Comparison of ENCODE assay signal across 7 mouse cellular contexts in genomic region chr7:29168121-29168695, GRCm38 (mm10). TPM values are rescaled to one million over a fixed set of nuclear protein-coding genes. Genes with fewer than 3 reads are reported as not detected.
DNase-seq lines count a peak whose midpoint lies in the region; ATAC-seq and TF ChIP-seq lines count a peak whose summit lies in the region.

No protein-coding gene starts in this region.

- no peaks in the 10 kb centered on the region for H3K9me3 ChIP-seq in liver, embryonic 11.5 days (ENCODE audit: control insufficient read depth, low read length)
- H3K9me3 ChIP-seq in liver, postnatal 0 days (ENCODE audit: low read length) = no peaks in the 10 kb centered on the region
- no peaks in the 10 kb centered on the region for H3K9me3 ChIP-seq in embryonic facial prominence, embryonic 13.5 days
- H3K9me3 ChIP-seq in intestine, postnatal 0 days (ENCODE audit: control insufficient read depth) = no peaks in the 10 kb centered on the region

- H3K36me3 ChIP-seq in liver, embryonic 11.5 days (ENCODE audit: control insufficient read depth, insufficient read depth, low read length) = peaks cover 2% of the 10 kb centered on the region; the same call in 1 of the 2 replicates
- H3K36me3 ChIP-seq in liver, postnatal 0 days (replicated peaks; ENCODE audit: insufficient read depth, low read length) = no peaks in the 10 kb centered on the region
- H3K36me3 ChIP-seq in embryonic facial prominence, embryonic 13.5 days = peaks cover 7% of the 10 kb centered on the region
- peaks cover 7% of the 10 kb centered on the region; the same call in 1 of the 2 replicates for H3K36me3 ChIP-seq in intestine, postnatal 0 days (ENCODE audit: control insufficient read depth, insufficient read depth)

- H3K4me2 ChIP-seq in liver, embryonic 11.5 days = peak overlapping the region; percentile 87
- no peak overlapping the region for H3K4me2 ChIP-seq in liver, postnatal 0 days (ENCODE audit: low read depth, low read length)
- peak overlapping the region; percentile 88 for H3K4me2 ChIP-seq in embryonic facial prominence, embryonic 13.5 days
- H3K4me2 ChIP-seq in intestine, postnatal 0 days (replicated peaks; ENCODE audit: low read depth) = peak overlapping the region; percentile 71

- H3K9ac ChIP-seq in liver, embryonic 11.5 days (ENCODE audit: low read depth, low read length) = no peak overlapping the region
- no peak overlapping the region for H3K9ac ChIP-seq in liver, postnatal 0 days (replicated peaks)
- peak overlapping the region; percentile 76 for H3K9ac ChIP-seq in embryonic facial prominence, embryonic 13.5 days
- no peak overlapping the region for H3K9ac ChIP-seq in intestine, postnatal 0 days (ENCODE audit: low read depth, low read length)

- H3K27me3 ChIP-seq in liver, embryonic 11.5 days (replicated peaks; ENCODE audit: control insufficient read depth, insufficient read depth, low read length) = peaks cover 49% of the 10 kb centered on the region
- H3K27me3 ChIP-seq in liver, postnatal 0 days (ENCODE audit: insufficient read depth, low read length) = peaks cover 48% of the 10 kb centered on the region
- peaks cover 34% of the 10 kb centered on the region for H3K27me3 ChIP-seq in embryonic facial prominence, embryonic 13.5 days
- peaks cover 27% of the 10 kb centered on the region for H3K27me3 ChIP-seq in intestine, postnatal 0 days (replicated peaks; ENCODE audit: control insufficient read depth, insufficient read depth, low read length)

- H3K4me3 ChIP-seq in liver, embryonic 11.5 days (ENCODE audit: low read depth, low read length) = peak overlapping the region; percentile 52
- no peak overlapping the region for H3K4me3 ChIP-seq in liver, postnatal 0 days (ENCODE audit: low read depth, low read length)
- peak overlapping the region; percentile 68 for H3K4me3 ChIP-seq in embryonic facial prominence, embryonic 13.5 days
- H3K4me3 ChIP-seq in intestine, postnatal 0 days (ENCODE audit: low read depth, low read length) = peak overlapping the region; percentile 53

- no peak for TF ChIP-seq CTCF in liver, postnatal 0 days (IDR thresholded peaks at IDR 0.05; ENCODE audit: low read depth)
- TF ChIP-seq CTCF in intestine, postnatal 0 days (IDR thresholded peaks at IDR 0.05; ENCODE audit: low read depth) = no peak

- TF ChIP-seq EP300 in liver, postnatal 0 days (IDR thresholded peaks at IDR 0.05; ENCODE audit: low read depth) = no peak

- WGBS in liver, embryonic 11.5 days = 6% methylated on average over 10 of the region's 10 CpGs
- WGBS in liver, postnatal 0 days (ENCODE audit: insufficient replicate concordance) = 22% methylated on average over 10 of the region's 10 CpGs
- 4% methylated on average over 10 of the region's 10 CpGs for WGBS in embryonic facial prominence, embryonic 13.5 days
- WGBS in intestine, postnatal 0 days = 23% methylated on average over 10 of the region's 10 CpGs

- no peak for ATAC-seq in liver, embryonic 11.5 days (replicated peaks; ENCODE audit: low FRiP score)
- ATAC-seq in liver, postnatal 0 days = no peak
- ATAC-seq in embryonic facial prominence, embryonic 13.5 days (ENCODE audit: insufficient number of reproducible peaks, insufficient read depth, low FRiP score, low TSS enrichment, low read depth) = no peak
- no peak for ATAC-seq in intestine, postnatal 0 days

- no peak overlapping the region for H3K27ac ChIP-seq in liver, embryonic 11.5 days (ENCODE audit: low read depth, low read length)
- no peak overlapping the region for H3K27ac ChIP-seq in liver, postnatal 0 days (ENCODE audit: low read depth)
- H3K27ac ChIP-seq in embryonic facial prominence, embryonic 13.5 days = peak overlapping the region; percentile 69; the same call in 1 of the 2 replicates
- H3K27ac ChIP-seq in intestine, postnatal 0 days (ENCODE audit: low read depth, low read length) = no peak overlapping the region

- peaks cover 26% of the 10 kb centered on the region for H3K4me1 ChIP-seq in liver, embryonic 11.5 days (replicated peaks; ENCODE audit: control insufficient read depth, insufficient read depth, low read length)
- H3K4me1 ChIP-seq in liver, postnatal 0 days (ENCODE audit: insufficient read depth) = peaks cover 27% of the 10 kb centered on the region
- H3K4me1 ChIP-seq in embryonic facial prominence, embryonic 13.5 days = peaks cover 42% of the 10 kb centered on the region
- H3K4me1 ChIP-seq in intestine, postnatal 0 days (replicated peaks; ENCODE audit: control insufficient read depth, insufficient read depth, low read length) = 0 out of 2 replicates have a peak, but pooled peaks cover 4% of the 10 kb centered on the region

- no peak for DNase-seq in liver, embryonic 11.5 days (ENCODE audit: low spot score)
- no peak for DNase-seq in liver, postnatal 0 days
- peak; percentile 45 for DNase-seq in retina, postnatal 1 day
- DNase-seq in ovary, adult 18-20 months (ENCODE audit: low spot score) = no peak
- DNase-seq in adrenal gland, adult 18-20 months (ENCODE audit: low spot score in 2 of 2) = no peak

RNA-seq across cellular contexts. Expression of gene Ggn, which starts 1.8 kb away (rescaled TPM):
- polyA plus RNA-seq in liver, embryonic 11.5 days (2014; fragmentation: Nextera tagmentation; extraction: Ambion mirVana) = 0.37 and 0.47 TPM in 2 replicates
- polyA plus RNA-seq in liver, postnatal 0 days (2015; fragmentation: Nextera tagmentation; extraction: Ambion mirVana) = not detected in 2 replicates
- polyA plus RNA-seq in embryonic facial prominence, embryonic 13.5 days (2015; fragmentation: Nextera tagmentation; extraction: Ambion mirVana) = 0.51 and 1.3 TPM in 2 replicates
- 0.27 and 0.34 TPM in 2 replicates for polyA plus RNA-seq in intestine, postnatal 0 days (2015; fragmentation: Nextera tagmentation; extraction: Ambion mirVana)
- total RNA-seq in adrenal gland, adult 18-20 months (2021) = under 1 TPM; 0.64 to 0.83 TPM

RNA-seq across cellular contexts. Expression of gene Spred3, which starts 2.0 kb away (rescaled TPM):
- polyA plus RNA-seq in liver, embryonic 11.5 days (2014; fragmentation: Nextera tagmentation; extraction: Ambion mirVana) = 1.0 and 1.1 TPM in 2 replicates
- polyA plus RNA-seq in liver, postnatal 0 days (2015; fragmentation: Nextera tagmentation; extraction: Ambion mirVana) = 0.13 and 0.21 TPM in 2 replicates
- 4.5 and 4.9 TPM in 2 replicates for polyA plus RNA-seq in embryonic facial prominence, embryonic 13.5 days (2015; fragmentation: Nextera tagmentation; extraction: Ambion mirVana)
- polyA plus RNA-seq in intestine, postnatal 0 days (2015; fragmentation: Nextera tagmentation; extraction: Ambion mirVana) = 0.52 and 0.93 TPM in 2 replicates
- 1 to 10 TPM; 5.3 to 7.0 TPM for total RNA-seq in adrenal gland, adult 18-20 months (2021)

RNA-seq across cellular contexts. Expression of gene Fam98c, which starts 12.2 kb away (rescaled TPM):
- polyA plus RNA-seq in liver, embryonic 11.5 days (2014; fragmentation: Nextera tagmentation; extraction: Ambion mirVana) = 16.7 and 17.3 TPM in 2 replicates
- polyA plus RNA-seq in liver, postnatal 0 days (2015; fragmentation: Nextera tagmentation; extraction: Ambion mirVana) = 10.5 and 12.5 TPM in 2 replicates
- 16.0 and 17.6 TPM in 2 replicates for polyA plus RNA-seq in embryonic facial prominence, embryonic 13.5 days (2015; fragmentation: Nextera tagmentation; extraction: Ambion mirVana)
- 75.9 and 83.4 TPM in 2 replicates for polyA plus RNA-seq in intestine, postnatal 0 days (2015; fragmentation: Nextera tagmentation; extraction: Ambion mirVana)
- total RNA-seq in adrenal gland, adult 18-20 months (2021) = 1 to 10 TPM; 9.1 to 9.8 TPM

RNA-seq across cellular contexts. Expression of gene Psmd8, which starts 12.3 kb away (rescaled TPM):
- 231 and 235 TPM in 2 replicates for polyA plus RNA-seq in liver, embryonic 11.5 days (2014; fragmentation: Nextera tagmentation; extraction: Ambion mirVana)
- polyA plus RNA-seq in liver, postnatal 0 days (2015; fragmentation: Nextera tagmentation; extraction: Ambion mirVana) = 143 TPM in 2 replicates
- 252 and 273 TPM in 2 replicates for polyA plus RNA-seq in embryonic facial prominence, embryonic 13.5 days (2015; fragmentation: Nextera tagmentation; extraction: Ambion mirVana)
- 205 and 209 TPM in 2 replicates for polyA plus RNA-seq in intestine, postnatal 0 days (2015; fragmentation: Nextera tagmentation; extraction: Ambion mirVana)
- 100 to 1,000 TPM; 180 to 223 TPM for total RNA-seq in adrenal gland, adult 18-20 months (2021)

RNA-seq across cellular contexts. Expression of gene Rasgrp4, which starts 33.6 kb away (rescaled TPM):
- polyA plus RNA-seq in liver, embryonic 11.5 days (2014; fragmentation: Nextera tagmentation; extraction: Ambion mirVana) = 0.57 and 0.62 TPM in 2 replicates
- 0.94 and 1.7 TPM in 2 replicates for polyA plus RNA-seq in liver, postnatal 0 days (2015; fragmentation: Nextera tagmentation; extraction: Ambion mirVana)
- 1.3 and 1.8 TPM in 2 replicates for polyA plus RNA-seq in embryonic facial prominence, embryonic 13.5 days (2015; fragmentation: Nextera tagmentation; extraction: Ambion mirVana)
- polyA plus RNA-seq in intestine, postnatal 0 days (2015; fragmentation: Nextera tagmentation; extraction: Ambion mirVana) = 0.21 and 0.29 TPM in 2 replicates
- 1 to 10 TPM; 1.4 to 1.9 TPM for total RNA-seq in adrenal gland, adult 18-20 months (2021)
